Mouse (Mus musculus): Measurements from ENCODE around the gene Slco1a4.
"Not testable (repeated sequence)": the region's sequence is repeated elsewhere in the genome, so short reads cannot be mapped to it uniquely, and the experiment has no call there.

Gene Slco1a4

GRCm38 (mm10) chr6:141856085-141856484 is at the start of gene Slco1a4:
Slco1a4 (minus strand) TSS chr6:141856199.
- DNase-seq = no peak

- no peak for DNase-seq
Measured at GRCm38 (mm10) chr6:141898197-141898596, 42.2 kb upstream of the Slco1a4 start.

GRCm38 (mm10) chr6:141889723-141890122 is 33.7 kb upstream of the Slco1a4 start:
- no peak for DNase-seq

GRCm38 (mm10) chr6:141888248-141888647 is 32.2 kb upstream of the Slco1a4 start:
- DNase-seq = no peak

GRCm38 (mm10) chr6:141882581-141882980 is 26.6 kb upstream of the Slco1a4 start:
- no peak for DNase-seq

GRCm38 (mm10) chr6:141875742-141876141 is 19.7 kb upstream of the Slco1a4 start:
- DNase-seq = not testable (repeated sequence)

GRCm38 (mm10) chr6:141871711-141872110 is 15.7 kb upstream of the Slco1a4 start:
- DNase-seq = no peak

GRCm38 (mm10) chr6:141868735-141869134 is 12.7 kb upstream of the Slco1a4 start:
- DNase-seq = no peak

- DNase-seq = no peak
Measured at GRCm38 (mm10) chr6:141866026-141866425, 10.0 kb upstream of the Slco1a4 start.

- DNase-seq = no peak
Measured at GRCm38 (mm10) chr6:141857735-141858531, 1.9 kb upstream of the Slco1a4 start.

- no peak for DNase-seq
Measured at GRCm38 (mm10) chr6:141853616-141854015, 2.4 kb downstream of the Slco1a4 start.

GRCm38 (mm10) chr6:141849051-141849450 is 6.9 kb downstream of the Slco1a4 start:
- DNase-seq = no peak

GRCm38 (mm10) chr6:141797837-141798236 is 58.2 kb downstream of the Slco1a4 start:
- peak; percentile 3 for DNase-seq

- no peak for DNase-seq
Measured at GRCm38 (mm10) chr6:141774476-141774875, 81.5 kb downstream of the Slco1a4 start.

GRCm38 (mm10) chr6:141773710-141774109 is 82.3 kb downstream of the Slco1a4 start, which contains the start of gene Gm5724:
Gm5724 (minus strand) TSS chr6:141773810.
- DNase-seq = no peak

Data from cerebellum, adult 9-11 months (tissue).